In the genomic region with DNA sequence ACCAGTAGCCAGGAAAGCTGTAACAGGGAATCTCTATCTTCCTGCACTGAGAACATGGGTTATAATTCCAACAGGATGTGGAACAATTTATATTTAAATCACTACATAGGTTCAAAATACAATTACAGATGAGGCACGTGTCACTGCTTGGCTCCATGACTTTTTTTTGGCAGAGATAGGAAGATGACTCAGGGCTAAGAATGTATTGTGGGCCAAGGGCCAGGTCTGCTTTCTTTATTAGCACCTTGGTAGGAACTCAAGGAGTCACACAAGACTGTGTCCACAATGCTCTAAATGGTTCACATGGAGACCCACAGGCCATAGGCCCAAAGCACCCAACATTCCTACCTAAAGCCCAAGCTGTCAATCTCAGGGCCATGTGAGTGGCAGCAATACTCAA, we compare ENCODE assay signal across 24 mouse cellular contexts.
DNase-seq lines count a peak whose midpoint lies in the region; ATAC-seq and TF ChIP-seq lines count a peak whose summit lies in the region.
"Had no signal": no experiment of that assay in that cellular context is flagged by ENCODE, and none has a peak within 500 bp of the region (broad histone marks: within the 10 kb centered on the region; RNA-seq: fewer than 3 reads in every experiment).

No protein-coding gene starts in this region.

- H3K36me3 ChIP-seq in C2C12 (ENCODE audit: control insufficient read depth, insufficient read depth) = no peaks in the 10 kb centered on the region
- H3K36me3 ChIP-seq in midbrain, embryonic 16.5 days (ENCODE audit: control insufficient read depth, insufficient read depth, low read length) = no peaks in the 10 kb centered on the region
- H3K36me3 ChIP-seq: forebrain, embryonic 10.5 days; G1E; hindbrain, embryonic 12.5 days; hindbrain, embryonic 15.5 days had no signal

- H3K4me2 ChIP-seq in midbrain, embryonic 16.5 days (ENCODE audit: low read length) = no peak overlapping the region
- H3K4me2 ChIP-seq: forebrain, embryonic 13.5 days; heart, embryonic 11.5 days; hindbrain, embryonic 12.5 days; hindbrain, embryonic 15.5 days had no signal

- H3K4me1 ChIP-seq in midbrain, embryonic 16.5 days (ENCODE audit: control insufficient read depth, insufficient read depth, low read length) = no peaks in the 10 kb centered on the region
- H3K4me1 ChIP-seq: forebrain, embryonic 10.5 days; forebrain, embryonic 13.5 days; hindbrain, embryonic 12.5 days; hindbrain, embryonic 15.5 days had no signal

- H3K27me3 ChIP-seq in C2C12 (ENCODE audit: control insufficient read depth, insufficient read depth, insufficient read length) = no peaks in the 10 kb centered on the region
- H3K27me3 ChIP-seq in midbrain, embryonic 16.5 days (ENCODE audit: control insufficient read depth, insufficient read depth, low read depth, low read length) = no peaks in the 10 kb centered on the region
- H3K27me3 ChIP-seq: CH12.LX; forebrain, embryonic 13.5 days; hindbrain, embryonic 12.5 days; hindbrain, embryonic 15.5 days had no signal

- H3K27ac ChIP-seq in midbrain, embryonic 16.5 days (ENCODE audit: low read length) = no peak overlapping the region
- H3K27ac ChIP-seq: forebrain, embryonic 10.5 days; forebrain, embryonic 13.5 days; gastrocnemius, adult 2 months; hindbrain, embryonic 12.5 days; hindbrain, embryonic 15.5 days had no signal

- 79% methylated on average over 1 of the region's 1 CpGs for WGBS in midbrain, embryonic 16.5 days

- no peak overlapping the region for H3K9ac ChIP-seq in midbrain, embryonic 16.5 days (ENCODE audit: low read depth, low read length)
- H3K9ac ChIP-seq: forebrain, embryonic 13.5 days; hindbrain, embryonic 12.5 days; hindbrain, embryonic 15.5 days had no signal

- H3K4me3 ChIP-seq in C2C12 (ENCODE audit: insufficient read depth, poor library complexity, severe bottlenecking) = no peak overlapping the region
- no peak overlapping the region for H3K4me3 ChIP-seq in midbrain, embryonic 16.5 days (ENCODE audit: low read depth, low read length)
- H3K4me3 ChIP-seq: forebrain, embryonic 10.5 days; forebrain, embryonic 13.5 days; gastrocnemius, adult 2 months; hindbrain, embryonic 12.5 days; hindbrain, embryonic 15.5 days had no signal

- no peak overlapping the region for H3ac ChIP-seq in C2C12 (ENCODE audit: control insufficient read depth, insufficient read length, low read depth)

- DNase-seq in adrenal gland, postnatal 25 days = peak; percentile 2
- DNase-seq in adrenal gland, adult 2 months = no peak
- peak; percentile 12 for DNase-seq in adipocyte (ENCODE audit: low spot score)
- DNase-seq in thymus, postnatal 10 days (ENCODE audit: low spot score in 2 of 2) = no peak
- DNase-seq: adrenal gland, postnatal 14 days; cerebellum, adult 11-12 months; cerebellum, adult 8-10 months; cerebellum, postnatal 10 days; cerebellum, postnatal 36 days; gastrocnemius, adult 2 months; gastrocnemius, postnatal 14 days; heart, adult 11 months had no signal

- ATAC-seq in midbrain, embryonic 16.5 days = no peak
- ATAC-seq: activated CD4-positive, CD25-positive, alpha-beta regulatory T cell, adult 4 months; forebrain, embryonic 13.5 days; forebrain, embryonic 16.5 days; intestine, postnatal 0 days had no signal

- no peaks in the 10 kb centered on the region for H3K79me3 ChIP-seq in C2C12 (ENCODE audit: low read depth)

- TF ChIP-seq CTCF in C2C12 (IDR thresholded peaks at IDR 0.05; ENCODE audit: control insufficient read depth, insufficient read depth, insufficient read length) = no peak

- no peaks in the 10 kb centered on the region for H3K79me2 ChIP-seq in C2C12 (ENCODE audit: control insufficient read depth, insufficient read depth)

- no peaks in the 10 kb centered on the region for H3K9me3 ChIP-seq in midbrain, embryonic 16.5 days (replicated peaks; ENCODE audit: control insufficient read depth, low read length, poor library complexity, severe bottlenecking)
- H3K9me3 ChIP-seq: forebrain, embryonic 10.5 days; forebrain, embryonic 13.5 days; hindbrain, embryonic 12.5 days; hindbrain, embryonic 15.5 days had no signal

TF ChIP-seq in C2C12, 6 proteins besides CTCF, POLR2A, EP300 and RAD21:
- TF ChIP-seq USF1 (IDR thresholded peaks at IDR 0.05; ENCODE audit: low read depth) = peak; percentile 61
- peak; percentile 15 for TF ChIP-seq MAX (IDR thresholded peaks at IDR 0.05)
- TF ChIP-seq FOSL1 (IDR thresholded peaks at IDR 0.05; ENCODE audit: insufficient read depth, low read length, poor library complexity, severe bottlenecking) = no peak

Comparison
In these comparisons a context has a peak if more than half of its experiments do, and no peak if none do; other contexts are left out.
1. DNase-seq: peak in adrenal gland, postnatal 25 days (single experiment) and adipocyte (single experiment); none in adrenal gland, adult 2 months (single experiment) and thymus, postnatal 10 days (0 of 2).